Mouse (Mus musculus) CH12F3 (cell line): ENCODE results near the gene E030025P04Rik.

ENCODE experiments used
- in situ Hi-C: fragments of 300-500 bp; cut with MboI; formaldehyde crosslinking; loops from 2 replicates; pipeline ENCODE4 v1.14.3; 2020; ENCODE audit warnings: low sequenced_read_pairs

E030025P04Rik gene

DNA sequence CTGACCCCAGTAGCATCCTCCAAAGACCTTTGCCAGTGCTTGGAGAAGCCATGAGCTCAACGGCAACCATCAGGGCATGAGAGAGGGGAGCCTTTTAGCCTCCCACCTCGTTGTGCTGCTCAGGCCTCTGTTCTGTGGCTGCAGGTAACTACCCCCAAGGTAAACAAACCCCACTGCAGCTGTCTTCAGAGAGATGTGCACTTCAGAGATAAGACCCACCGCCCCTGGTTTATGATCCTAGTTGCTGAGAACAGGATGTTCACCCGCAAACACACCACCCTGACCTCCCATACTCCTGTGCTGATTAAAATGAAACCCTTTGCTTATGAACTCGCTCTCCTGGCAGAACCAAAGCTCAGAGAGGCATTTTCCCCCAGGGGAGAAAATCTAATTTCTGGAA is 38.0 kb downstream of the E030025P04Rik start:
- in situ Hi-C loops: no loop called here

GRCm38 (mm10) chr11:109103386-109103785 is 40.8 kb downstream of the E030025P04Rik start:
- in situ Hi-C loops: no loop called here

DNA sequence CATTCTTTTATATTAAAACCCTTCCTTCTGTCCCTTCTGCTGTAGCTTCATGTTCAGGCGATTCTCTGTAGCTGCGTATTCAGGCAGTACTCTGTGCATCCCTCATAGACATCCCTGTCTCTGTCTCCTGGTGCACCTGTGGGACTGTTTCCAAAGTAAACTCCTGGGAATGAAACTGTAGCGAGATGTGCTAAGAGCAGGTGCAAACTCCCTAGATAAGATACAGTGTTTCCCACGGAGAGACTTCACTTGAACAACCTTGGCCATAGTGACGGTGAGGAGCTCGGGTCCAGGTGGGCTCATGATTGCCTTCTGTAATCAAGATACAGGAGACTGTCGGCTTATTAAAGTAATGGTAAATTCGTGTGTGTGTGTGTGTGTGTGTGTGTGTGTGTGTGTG is 41.5 kb downstream of the E030025P04Rik start:
- in situ Hi-C loops: no loop called here

DNA sequence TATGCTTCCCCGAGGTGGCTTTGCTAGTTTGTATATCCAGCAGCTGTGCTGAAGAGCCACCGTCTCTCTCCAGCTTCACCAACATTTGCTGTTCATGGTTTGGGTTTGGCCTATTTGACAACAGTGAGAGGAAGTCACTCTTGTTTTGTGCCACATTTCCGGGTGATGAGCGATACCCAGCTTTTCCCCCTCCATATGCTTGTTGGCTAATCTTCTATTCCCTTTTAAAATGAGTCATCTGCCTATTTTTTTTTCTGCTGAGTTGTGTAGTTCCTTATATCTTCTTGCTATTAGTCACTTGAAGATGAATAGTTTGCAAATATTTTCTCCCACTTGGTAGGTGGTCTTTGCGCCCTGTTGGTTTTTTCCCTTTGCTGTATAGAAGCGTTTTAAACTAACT is 43.9 kb downstream of the E030025P04Rik start:
- in situ Hi-C loops: no loop called here

GRCm38 (mm10) chr11:109091821-109092220 is 52.3 kb downstream of the E030025P04Rik start:
- in situ Hi-C loops: no loop called here
